Mouse (Mus musculus): Measurements from ENCODE around the gene Mnd1. TPM values are rescaled to one million over a fixed set of nuclear protein-coding genes. Genes with fewer than 3 reads are reported as not detected.
A peak's percentile ranks its signal among the peaks of the same experiment; 100 is the strongest.

The Mnd1 gene
- total and polyA plus RNA-seq, 2 experiments from 2014 or later: 6.6 TPM; not detected in 1

GRCm38 (mm10) chr3:84080074-84080473, 75.5 kb downstream of the Mnd1 start:
- no peak overlapping the region for H3K4me3 ChIP-seq (ENCODE audit: low read depth, low read length)
- no peaks in the 10 kb centered on the region for H3K9me3 ChIP-seq (replicated peaks; ENCODE audit: control insufficient read depth, low read length)
- no peak for ATAC-seq (ENCODE audit: insufficient read depth, low read depth)
- no peaks in the 10 kb centered on the region for H3K4me1 ChIP-seq (ENCODE audit: control insufficient read depth, insufficient read depth)
- no peak for DNase-seq (ENCODE audit: low spot score)
- 73% methylated on average over 7 of the region's 7 CpGs for WGBS
- no peaks in the 10 kb centered on the region for H3K36me3 ChIP-seq (replicated peaks; ENCODE audit: control insufficient read depth, insufficient read depth, low read length)
- no peak overlapping the region for H3K9ac ChIP-seq (replicated peaks; ENCODE audit: low read depth, low read length)
- H3K4me2 ChIP-seq (ENCODE audit: low read depth, low read length): no peak overlapping the region
- no peaks in the 10 kb centered on the region for H3K27me3 ChIP-seq (ENCODE audit: control insufficient read depth, insufficient read depth, low read length)
- H3K27ac ChIP-seq (ENCODE audit: low read depth): peak overlapping the region; percentile 47; the same call in 1 of the 2 replicates
- TF ChIP-seq CTCF (IDR thresholded peaks at IDR 0.05; ENCODE audit: low read depth) (no peak), EP300 (IDR thresholded peaks at IDR 0.05; ENCODE audit: low read depth) (no peak)

- ATAC-seq (ENCODE audit: insufficient read depth, low read depth) (peak; percentile 79; the same call in 1 of the 2 replicates), DNase-seq (ENCODE audit: low spot score) (peak; percentile 66)
- Histone ChIP-seq H3K4me3 (ENCODE audit: low read depth, low read length) (no peak overlapping the region), H3K9ac (replicated peaks; ENCODE audit: low read depth, low read length) (no peak overlapping the region), H3K27me3 (ENCODE audit: control insufficient read depth, insufficient read depth, low read length) (no peaks in the 10 kb centered on the region), H3K27ac (ENCODE audit: low read depth) (peak overlapping the region; percentile 72), H3K4me1 (ENCODE audit: control insufficient read depth, insufficient read depth) (no peaks in the 10 kb centered on the region), H3K9me3 (replicated peaks; ENCODE audit: control insufficient read depth, low read length) (no peaks in the 10 kb centered on the region), H3K4me2 (ENCODE audit: low read depth, low read length) (no peak overlapping the region), H3K36me3 (replicated peaks; ENCODE audit: control insufficient read depth, insufficient read depth, low read length) (no peaks in the 10 kb centered on the region)
- 49% methylated on average over 4 of the region's 4 CpGs for WGBS
- TF ChIP-seq EP300 (IDR thresholded peaks at IDR 0.05; ENCODE audit: low read depth): no peak
- no peak for TF ChIP-seq CTCF (IDR thresholded peaks at IDR 0.05; ENCODE audit: low read depth)
These were observed 78.1 kb downstream of the Mnd1 start for GRCm38 (mm10) chr3:84077505-84077904.

GRCm38 (mm10) chr3:84076543-84077332, 78.8 kb downstream of the Mnd1 start:
- Histone ChIP-seq H3K9ac (replicated peaks; ENCODE audit: low read depth, low read length) (no peak overlapping the region), H3K27me3 (ENCODE audit: control insufficient read depth, insufficient read depth, low read length) (no peaks in the 10 kb centered on the region), H3K36me3 (replicated peaks; ENCODE audit: control insufficient read depth, insufficient read depth, low read length) (no peaks in the 10 kb centered on the region), H3K4me2 (ENCODE audit: low read depth, low read length) (no peak overlapping the region), H3K27ac (ENCODE audit: low read depth) (peak overlapping the region; percentile 5), H3K4me3 (ENCODE audit: low read depth, low read length) (no peak overlapping the region), H3K9me3 (replicated peaks; ENCODE audit: control insufficient read depth, low read length) (no peaks in the 10 kb centered on the region), H3K4me1 (ENCODE audit: control insufficient read depth, insufficient read depth) (no peaks in the 10 kb centered on the region)
- ATAC-seq (ENCODE audit: insufficient read depth, low read depth) (no peak; the same call in 1 of the 2 replicates), DNase-seq (ENCODE audit: low spot score) (no peak)
- TF ChIP-seq CTCF (IDR thresholded peaks at IDR 0.05; ENCODE audit: low read depth): peak; percentile 14; the same call in 1 of the 2 replicates
- TF ChIP-seq EP300 (IDR thresholded peaks at IDR 0.05; ENCODE audit: low read depth): no peak
- 71% methylated on average over 13 of the region's 13 CpGs for WGBS

GRCm38 (mm10) chr3:84075516-84075915, 80.1 kb downstream of the Mnd1 start:
- Histone ChIP-seq H3K36me3 (replicated peaks; ENCODE audit: control insufficient read depth, insufficient read depth, low read length) (no peaks in the 10 kb centered on the region), H3K9ac (replicated peaks; ENCODE audit: low read depth, low read length) (no peak overlapping the region), H3K27ac (ENCODE audit: low read depth) (no peak overlapping the region), H3K4me3 (ENCODE audit: low read depth, low read length) (no peak overlapping the region), H3K27me3 (ENCODE audit: control insufficient read depth, insufficient read depth, low read length) (no peaks in the 10 kb centered on the region), H3K4me1 (ENCODE audit: control insufficient read depth, insufficient read depth) (no peaks in the 10 kb centered on the region), H3K4me2 (ENCODE audit: low read depth, low read length) (no peak overlapping the region), H3K9me3 (replicated peaks; ENCODE audit: control insufficient read depth, low read length) (no peaks in the 10 kb centered on the region)
- DNase-seq (ENCODE audit: low spot score) (no peak), ATAC-seq (ENCODE audit: insufficient read depth, low read depth) (no peak)
- no peak for TF ChIP-seq EP300 (IDR thresholded peaks at IDR 0.05; ENCODE audit: low read depth)
- TF ChIP-seq CTCF (IDR thresholded peaks at IDR 0.05; ENCODE audit: low read depth): no peak
- WGBS: 51% methylated on average over 4 of the region's 4 CpGs

- H3K27ac ChIP-seq (ENCODE audit: low read depth): no peak overlapping the region
- no peak overlapping the region for H3K4me2 ChIP-seq (ENCODE audit: low read depth, low read length)
- no peaks in the 10 kb centered on the region for H3K27me3 ChIP-seq (ENCODE audit: control insufficient read depth, insufficient read depth, low read length)
- no peak for DNase-seq (ENCODE audit: low spot score)
- H3K4me3 ChIP-seq (ENCODE audit: low read depth, low read length): no peak overlapping the region
- TF ChIP-seq EP300 (IDR thresholded peaks at IDR 0.05; ENCODE audit: low read depth): no peak
- TF ChIP-seq CTCF (IDR thresholded peaks at IDR 0.05; ENCODE audit: low read depth): no peak
- no peaks in the 10 kb centered on the region for H3K9me3 ChIP-seq (replicated peaks; ENCODE audit: control insufficient read depth, low read length)
- no peak for ATAC-seq (ENCODE audit: insufficient read depth, low read depth)
- WGBS: 83% methylated on average over 2 of the region's 2 CpGs
- H3K9ac ChIP-seq (replicated peaks; ENCODE audit: low read depth, low read length): no peak overlapping the region
- H3K4me1 ChIP-seq (ENCODE audit: control insufficient read depth, insufficient read depth): no peaks in the 10 kb centered on the region
- H3K36me3 ChIP-seq (replicated peaks; ENCODE audit: control insufficient read depth, insufficient read depth, low read length): no peaks in the 10 kb centered on the region
These were observed 80.8 kb downstream of the Mnd1 start for GRCm38 (mm10) chr3:84074777-84075176.
